Mouse (Mus musculus) E14TG2a.4 (cell line): ENCODE results near the gene Ulk1.
"Not testable (repeated sequence)": the region's sequence is repeated elsewhere in the genome, so short reads cannot be mapped to it uniquely, and the experiment has no call there.

Source experiments
- H3K27me3 ChIP-seq: 2 replicates; pipeline ENCODE4 v1.6.1; 2014; ENCODE audit warnings: low read length, control low read depth; ENCODE audit not compliant: insufficient read depth
- H3K36me3 ChIP-seq: 2 replicates; pipeline ENCODE4 v1.6.1; 2014; ENCODE audit warnings: low read length, control low read depth; ENCODE audit not compliant: insufficient read depth
- H3K4me1 ChIP-seq: replicated peaks from 2 replicates; pipeline ENCODE4 v1.6.1; 2014; ENCODE audit warnings: low read depth, low read length, control low read depth
- H3K4me3 ChIP-seq: replicated peaks from 2 replicates; pipeline ENCODE4 v1.5.1; 2014; ENCODE audit warnings: mild to moderate bottlenecking, low read length
- H3K9me3 ChIP-seq: 2 replicates; pipeline ENCODE4 v1.6.1; 2014; ENCODE audit warnings: low read length, control low read depth
- CTCF ChIP-seq: conservative IDR thresholded peaks from 2 replicates; pipeline ENCODE4 v1.5.1; 2014; ENCODE audit warnings: low read length
- NANOG ChIP-seq: IDR thresholded peaks from 2 replicates; pipeline ENCODE4 v1.6.1; 2014; ENCODE audit warnings: borderline replicate concordance, low read length, mixed read lengths
- POU5F1 ChIP-seq: IDR thresholded peaks from 2 replicates; pipeline ENCODE4 v1.6.1; 2014; ENCODE audit warnings: low read length, borderline replicate concordance

The Ulk1 gene

GRCm38 (mm10) chr5:110776141-110776540 lies 33.8 kb downstream of the Ulk1 start:
- H3K9me3 ChIP-seq: no peaks in the 10 kb centered on the region
- TF ChIP-seq NANOG: no peak
- H3K4me1 ChIP-seq: peaks cover 75% of the 10 kb centered on the region
- H3K4me3 ChIP-seq: no peak overlapping the region
- no peaks in the 10 kb centered on the region for H3K27me3 ChIP-seq
- H3K36me3 ChIP-seq: peaks cover 76% of the 10 kb centered on the region

DNA sequence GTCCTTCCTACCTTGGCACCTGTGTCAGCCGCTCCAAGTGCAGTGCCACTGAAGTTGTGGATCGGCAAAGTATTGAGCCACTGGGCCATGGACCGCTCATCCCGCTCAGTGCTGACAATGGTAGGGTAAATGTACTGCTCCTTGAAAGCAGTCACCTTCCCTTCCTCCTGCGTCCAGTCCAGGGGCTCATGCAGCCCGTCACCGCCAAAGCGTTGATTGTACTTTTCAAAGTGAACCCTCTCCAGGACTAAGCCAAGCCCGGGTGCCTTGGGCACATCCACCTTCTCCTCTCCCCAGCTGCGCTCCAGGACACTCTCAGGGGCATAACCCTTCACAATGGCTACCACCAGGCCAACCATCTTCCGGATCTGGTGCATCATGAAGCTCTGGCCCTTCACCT lies 35.4 kb downstream of the Ulk1 start:
- peaks cover 70% of the 10 kb centered on the region for H3K4me1 ChIP-seq
- TF ChIP-seq CTCF (no peak), POU5F1 (no peak), NANOG (no peak)

GRCm38 (mm10) chr5:110772945-110773344 lies 37.0 kb downstream of the Ulk1 start:
- not testable (repeated sequence) for H3K9me3 ChIP-seq, H3K4me3 ChIP-seq, H3K27me3 ChIP-seq
- H3K36me3 ChIP-seq: peaks cover 66% of the 10 kb centered on the region
- H3K4me1 ChIP-seq: peaks cover 70% of the 10 kb centered on the region

More for the DNA sequence above, 35.4 kb downstream of the Ulk1 start:
- Histone ChIP-seq H3K27me3 (no peaks in the 10 kb centered on the region), H3K36me3 (peaks cover 76% of the 10 kb centered on the region), H3K9me3 (no peaks in the 10 kb centered on the region), H3K4me3 (peak overlapping the region; percentile 44)

- TF ChIP-seq NANOG (no peak), CTCF (peak; percentile 44), POU5F1 (no peak)
These were observed 39.3 kb downstream of the Ulk1 start, which contains the start of gene Ep400 for GRCm38 (mm10) chr5:110770448-110771158. Gene Ep400 (minus strand): TSS chr5:110770717.

DNA sequence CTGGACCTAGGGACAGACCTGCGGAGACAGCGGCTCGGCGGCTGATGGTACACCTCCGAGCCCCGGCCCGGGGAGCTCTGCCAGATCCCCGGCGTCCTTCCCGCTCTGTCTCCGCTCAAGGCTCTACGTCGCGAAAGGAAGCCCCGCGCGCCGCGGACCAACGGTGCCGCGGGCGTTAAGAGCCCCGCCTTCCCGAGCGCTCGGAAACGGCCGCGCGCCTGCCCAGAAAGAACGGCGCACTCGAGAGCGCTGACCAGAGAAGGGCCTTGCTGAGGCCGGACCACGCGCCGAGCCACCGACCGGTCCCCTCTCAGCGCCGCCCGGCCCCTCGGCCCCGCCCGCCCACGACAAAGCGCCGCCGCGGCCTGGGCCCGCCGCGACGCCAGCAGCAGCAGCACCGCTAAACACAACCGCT lies 39.9 kb downstream of the Ulk1 start:
- no peaks in the 10 kb centered on the region for H3K9me3 ChIP-seq
- peak overlapping the region; percentile 97 for H3K4me3 ChIP-seq
- no peaks in the 10 kb centered on the region for H3K27me3 ChIP-seq
- peaks cover 48% of the 10 kb centered on the region for H3K36me3 ChIP-seq
- H3K4me1 ChIP-seq: peaks cover 70% of the 10 kb centered on the region
- TF ChIP-seq CTCF: no peak

More at GRCm38 (mm10) chr5:110770448-110771158, 39.3 kb downstream of the Ulk1 start, which contains the start of gene Ep400:
- Histone ChIP-seq H3K36me3 (peaks cover 48% of the 10 kb centered on the region), H3K27me3 (no peaks in the 10 kb centered on the region), H3K4me3 (peak within 1 kb of the TSS; percentile 97), H3K9me3 (no peaks in the 10 kb centered on the region), H3K4me1 (peaks cover 71% of the 10 kb centered on the region)

- no peak for TF ChIP-seq POU5F1
- no peak for TF ChIP-seq NANOG
- no peak for TF ChIP-seq CTCF
- Histone ChIP-seq H3K27me3 (no peaks in the 10 kb centered on the region), H3K4me3 (peak overlapping the region; percentile 97), H3K36me3 (peaks cover 46% of the 10 kb centered on the region), H3K9me3 (no peaks in the 10 kb centered on the region), H3K4me1 (peaks cover 63% of the 10 kb centered on the region)
These were observed 40.6 kb downstream of the Ulk1 start for GRCm38 (mm10) chr5:110769272-110769671.

DNA sequence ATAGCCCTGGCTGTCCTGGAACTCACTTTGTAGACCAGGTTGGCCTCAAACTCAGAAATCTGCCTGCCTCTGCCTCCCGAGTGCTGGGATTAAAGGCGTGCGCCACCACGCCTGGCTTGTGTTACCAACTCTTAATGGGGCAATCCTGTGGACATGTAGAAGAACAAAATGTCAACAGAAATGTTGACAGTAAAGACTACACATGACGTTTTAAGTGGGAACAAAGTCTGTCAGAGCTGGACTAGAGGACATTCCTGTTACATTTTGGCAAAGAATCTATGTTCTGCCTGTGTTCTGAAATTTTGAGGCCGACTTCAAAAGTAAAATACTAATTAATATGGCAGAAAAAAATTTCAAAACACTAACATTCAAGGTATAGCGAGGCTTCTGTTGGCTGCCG lies 46.0 kb downstream of the Ulk1 start:
- H3K4me3 ChIP-seq: no peak overlapping the region
- peaks cover 20% of the 10 kb centered on the region for H3K36me3 ChIP-seq
- H3K27me3 ChIP-seq: no peaks in the 10 kb centered on the region
- H3K9me3 ChIP-seq: no peaks in the 10 kb centered on the region
- H3K4me1 ChIP-seq: peaks cover 33% of the 10 kb centered on the region
- TF ChIP-seq CTCF (no peak), POU5F1 (no peak), NANOG (no peak)

DNA sequence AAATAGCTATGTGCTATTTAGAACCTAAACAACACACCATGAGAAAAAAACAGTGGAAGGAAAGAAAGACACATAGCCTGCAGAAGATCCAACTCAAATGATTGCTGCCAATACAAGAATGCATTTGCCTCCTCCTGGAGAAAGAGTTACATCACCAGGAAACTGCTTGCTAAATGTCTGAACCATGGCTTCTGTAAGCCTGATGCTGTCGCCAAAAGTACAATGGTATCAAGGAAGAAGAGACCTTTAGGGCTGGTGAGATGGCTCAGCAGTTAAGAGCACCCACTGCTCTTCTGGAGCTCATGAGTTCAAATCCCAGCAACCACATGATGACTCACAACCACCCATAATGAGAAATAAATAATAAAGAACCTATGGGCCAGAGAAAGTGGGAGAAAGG lies 64.9 kb downstream of the Ulk1 start:
- peaks cover 41% of the 10 kb centered on the region for H3K36me3 ChIP-seq
- H3K9me3 ChIP-seq: no peaks in the 10 kb centered on the region
- no peak overlapping the region for H3K4me3 ChIP-seq
- peaks cover 2% of the 10 kb centered on the region; the same call in 1 of the 2 replicates for H3K4me1 ChIP-seq
- H3K27me3 ChIP-seq: no peaks in the 10 kb centered on the region
- TF ChIP-seq CTCF (no peak), POU5F1 (no peak)

DNA sequence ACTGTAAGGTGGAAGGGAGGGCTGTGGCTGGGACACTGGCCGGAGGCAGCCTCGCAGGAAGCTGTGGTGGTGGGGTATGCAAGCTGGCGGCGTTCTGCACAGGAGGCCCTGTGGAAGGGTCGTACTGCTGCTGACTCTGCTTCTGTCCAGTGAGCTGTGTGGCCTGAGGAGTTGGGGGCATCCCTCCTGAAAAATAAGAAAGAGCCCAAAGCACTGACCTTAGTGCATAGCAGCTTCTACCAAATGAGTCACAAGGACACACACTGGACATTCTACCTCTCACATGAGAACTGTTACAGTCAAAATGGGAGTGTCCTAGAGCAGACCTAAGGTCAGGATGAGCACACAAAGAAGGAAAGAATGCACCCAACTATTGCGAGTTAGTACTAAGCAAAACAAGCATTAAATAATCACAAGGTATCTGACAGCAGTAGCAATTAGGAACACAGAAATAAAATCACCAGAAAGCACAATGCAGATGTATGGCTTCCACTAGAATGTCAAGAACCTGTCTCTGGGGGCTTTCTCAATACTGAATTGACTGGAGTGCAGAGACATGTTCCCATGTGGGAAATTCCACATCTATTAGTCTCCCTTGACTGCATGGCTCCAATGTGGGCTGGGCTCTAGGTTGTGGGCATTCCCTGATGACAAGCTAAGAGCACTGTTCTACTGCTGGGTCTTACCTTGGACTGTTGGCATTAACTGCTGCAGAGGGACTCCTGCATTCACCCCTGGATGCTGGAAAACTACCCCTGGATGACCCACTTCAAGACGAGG lies 70.2 kb downstream of the Ulk1 start:
- H3K4me3 ChIP-seq: no peak overlapping the region
- TF ChIP-seq CTCF (no peak), POU5F1 (no peak), NANOG (no peak)

More for the DNA sequence above, 70.2 kb downstream of the Ulk1 start:
- Histone ChIP-seq H3K27me3 (no peaks in the 10 kb centered on the region), H3K9me3 (no peaks in the 10 kb centered on the region), H3K36me3 (peaks cover 73% of the 10 kb centered on the region), H3K4me1 (no peaks in the 10 kb centered on the region)
